In genomic region chr17:29445072-29445471, GRCm38 (mm10) we compare ENCODE assay signal across 8 mouse cellular contexts. TPM values are rescaled to one million over a fixed set of nuclear protein-coding genes. Genes with fewer than 3 reads are reported as not detected.
A peak's percentile ranks its signal among the peaks of the same experiment; 100 is the strongest.
DNase-seq lines count a peak whose midpoint lies in the region; ATAC-seq lines count a peak whose summit lies in the region.

No protein-coding gene starts in this region.

- no peaks in the 10 kb centered on the region for H3K9me3 ChIP-seq in heart, embryonic 12.5 days (replicated peaks)
- H3K9me3 ChIP-seq in neural tube, embryonic 12.5 days = no peaks in the 10 kb centered on the region
- H3K9me3 ChIP-seq in liver, embryonic 15.5 days (replicated peaks) = no peaks in the 10 kb centered on the region

- WGBS in heart, embryonic 12.5 days = 14% methylated on average over 8 of the region's 8 CpGs
- 28% methylated on average over 8 of the region's 8 CpGs for WGBS in neural tube, embryonic 12.5 days
- WGBS in liver, embryonic 15.5 days (ENCODE audit: insufficient replicate concordance) = 15% methylated on average over 8 of the region's 8 CpGs

- H3K9ac ChIP-seq in heart, embryonic 12.5 days = peak overlapping the region; percentile 19; the same call in 1 of the 2 replicates
- no peak overlapping the region for H3K9ac ChIP-seq in neural tube, embryonic 12.5 days
- peak overlapping the region; percentile 58 for H3K9ac ChIP-seq in liver, embryonic 15.5 days

- no peaks in the 10 kb centered on the region for H3K36me3 ChIP-seq in heart, embryonic 12.5 days
- no peaks in the 10 kb centered on the region for H3K36me3 ChIP-seq in neural tube, embryonic 12.5 days
- no peaks in the 10 kb centered on the region for H3K36me3 ChIP-seq in liver, embryonic 15.5 days (replicated peaks)

- no peak for ATAC-seq in heart, embryonic 12.5 days (ENCODE audit: insufficient number of reproducible peaks, low FRiP score)
- no peak for ATAC-seq in neural tube, embryonic 12.5 days (ENCODE audit: low FRiP score, low read depth)
- ATAC-seq in liver, embryonic 15.5 days (ENCODE audit: insufficient read depth) = no peak
- no peak for ATAC-seq in granulocyte monocyte progenitor cell, adult 5-6 weeks (replicated peaks; ENCODE audit: poor library complexity, severe bottlenecking)

- H3K4me1 ChIP-seq in heart, embryonic 12.5 days (replicated peaks) = peaks cover 73% of the 10 kb centered on the region
- H3K4me1 ChIP-seq in neural tube, embryonic 12.5 days = peaks cover 7% of the 10 kb centered on the region; the same call in 1 of the 2 replicates
- peaks cover 99% of the 10 kb centered on the region for H3K4me1 ChIP-seq in liver, embryonic 15.5 days (replicated peaks)

- H3K4me2 ChIP-seq in heart, embryonic 12.5 days = peak overlapping the region; percentile 8; the same call in 1 of the 2 replicates
- no peak overlapping the region for H3K4me2 ChIP-seq in neural tube, embryonic 12.5 days (replicated peaks)
- H3K4me2 ChIP-seq in liver, embryonic 15.5 days = peak overlapping the region; percentile 60

- no peaks in the 10 kb centered on the region for H3K27me3 ChIP-seq in heart, embryonic 12.5 days (replicated peaks)
- no peaks in the 10 kb centered on the region for H3K27me3 ChIP-seq in neural tube, embryonic 12.5 days (replicated peaks)
- H3K27me3 ChIP-seq in liver, embryonic 15.5 days = peaks cover 8% of the 10 kb centered on the region; the same call in 1 of the 2 replicates

- H3K27ac ChIP-seq in heart, embryonic 12.5 days (ENCODE audit: poor library complexity, severe bottlenecking) = peak overlapping the region; percentile 71
- H3K27ac ChIP-seq in neural tube, embryonic 12.5 days = 0 out of 2 replicates have a peak overlapping the region, but pooled peaks have one; percentile 33
- peak overlapping the region; percentile 97 for H3K27ac ChIP-seq in liver, embryonic 15.5 days (replicated peaks)

- DNase-seq in heart, postnatal 4 days = no peak
- no peak for DNase-seq in neural tube, embryonic 10.5 days (ENCODE audit: extremely low spot score, low spot score)
- DNase-seq in T-cell, adult 2 months (ENCODE audit: low spot score) = no peak
- no peak for DNase-seq in thymus, postnatal 4 days

- no peak overlapping the region for H3K4me3 ChIP-seq in heart, embryonic 12.5 days
- no peak overlapping the region for H3K4me3 ChIP-seq in neural tube, embryonic 12.5 days
- H3K4me3 ChIP-seq in liver, embryonic 15.5 days (replicated peaks) = peak overlapping the region; percentile 39; the same call in 1 of the 2 replicates

RNA-seq across cellular contexts. Expression of gene Pim1, which starts 45.5 kb away (rescaled TPM):
- polyA plus RNA-seq in heart, embryonic 12.5 days (2016; fragmentation: Nextera tagmentation; extraction: Ambion mirVana) = 25.1 and 27.0 TPM in 2 replicates
- total RNA-seq in heart, postnatal 4 days (2021) = 10 to 100 TPM; 74.0 to 77.0 TPM
- 20.3 and 21.2 TPM in 2 replicates for polyA plus RNA-seq in neural tube, embryonic 12.5 days (2016; fragmentation: Nextera tagmentation; extraction: Ambion mirVana)
- 93.3 and 93.5 TPM in 2 replicates for polyA plus RNA-seq in liver, embryonic 15.5 days (2015; fragmentation: Nextera tagmentation; extraction: Ambion mirVana)
- total RNA-seq in granulocyte monocyte progenitor cell, adult 5-6 weeks (2014; fragmentation: Nextera tagmentation) = 33.0 and 59.6 TPM in 2 replicates
- total RNA-seq in granulocyte monocyte progenitor cell, adult 5-6 weeks (2017) = 89.9 and 94.0 TPM in 2 replicates

Comparison
In these comparisons a context has a peak if more than half of its experiments do, and no peak if none do; other contexts are left out.
1. H3K27ac ChIP-seq: peak in every context shown above with its lines; median percentile 97 in liver, embryonic 15.5 days; 71 in heart, embryonic 12.5 days; 33 in neural tube, embryonic 12.5 days.